Mouse (Mus musculus): ENCODE results near the gene Vopp1. TPM values are rescaled to one million over a fixed set of nuclear protein-coding genes. Genes with fewer than 3 reads are reported as not detected.

Vopp1 gene
- polyA plus RNA-seq, 1 experiment from 2014 or later = 114 TPM

GRCm38 (mm10) chr6:57770467-57771190, 54.3 kb downstream of the Vopp1 start:
- H3K9ac ChIP-seq = no peak overlapping the region
- ATAC-seq = no peak
- no peaks in the 10 kb centered on the region for H3K9me3 ChIP-seq (replicated peaks)
- H3K4me3 ChIP-seq = no peak overlapping the region
- H3K4me2 ChIP-seq = no peak overlapping the region
- H3K36me3 ChIP-seq (ENCODE audit: poor library complexity, severe bottlenecking) = peaks cover 34% of the 10 kb centered on the region; the same call in 1 of the 2 replicates
- no peak overlapping the region for H3K27ac ChIP-seq
- H3K4me1 ChIP-seq = no peaks in the 10 kb centered on the region
- no peaks in the 10 kb centered on the region for H3K27me3 ChIP-seq
- WGBS = 97% methylated on average over 1 of the region's 1 CpGs

- Histone ChIP-seq H3K4me2 (no peak overlapping the region), H3K4me1 (0 out of 2 replicates have a peak, but pooled peaks cover 6% of the 10 kb centered on the region), H3K9ac (no peak overlapping the region), H3K4me3 (no peak overlapping the region), H3K27ac (no peak overlapping the region), H3K27me3 (no peaks in the 10 kb centered on the region), H3K36me3 (ENCODE audit: poor library complexity, severe bottlenecking) (peaks cover 28% of the 10 kb centered on the region; the same call in 1 of the 2 replicates), H3K9me3 (replicated peaks) (no peaks in the 10 kb centered on the region)
- 94% methylated on average over 7 of the region's 7 CpGs for WGBS
- no peak for ATAC-seq
Observed at GRCm38 (mm10) chr6:57768948-57769525, 55.9 kb downstream of the Vopp1 start.

GRCm38 (mm10) chr6:57767112-57767868, 57.7 kb downstream of the Vopp1 start:
- H3K4me2 ChIP-seq = no peak overlapping the region
- H3K36me3 ChIP-seq (ENCODE audit: poor library complexity, severe bottlenecking) = peaks cover 16% of the 10 kb centered on the region
- no peak for ATAC-seq
- H3K27ac ChIP-seq = no peak overlapping the region
- no peaks in the 10 kb centered on the region for H3K27me3 ChIP-seq
- no peaks in the 10 kb centered on the region for H3K9me3 ChIP-seq (replicated peaks)
- 90% methylated on average over 8 of the region's 8 CpGs for WGBS
- H3K4me3 ChIP-seq = no peak overlapping the region
- H3K4me1 ChIP-seq = 0 out of 2 replicates have a peak, but pooled peaks cover 6% of the 10 kb centered on the region
- H3K9ac ChIP-seq = no peak overlapping the region

GRCm38 (mm10) chr6:57766287-57766686, 58.7 kb downstream of the Vopp1 start:
- H3K27ac ChIP-seq = no peak overlapping the region
- no peaks in the 10 kb centered on the region for H3K9me3 ChIP-seq (replicated peaks)
- no peak overlapping the region for H3K4me2 ChIP-seq
- H3K27me3 ChIP-seq = no peaks in the 10 kb centered on the region
- no peak overlapping the region for H3K9ac ChIP-seq
- no peak overlapping the region for H3K4me3 ChIP-seq
- 96% methylated on average over 1 of the region's 1 CpGs for WGBS
- H3K4me1 ChIP-seq = 0 out of 2 replicates have a peak, but pooled peaks cover 6% of the 10 kb centered on the region
- no peak for ATAC-seq
- H3K36me3 ChIP-seq (ENCODE audit: poor library complexity, severe bottlenecking) = peaks cover 20% of the 10 kb centered on the region

- H3K4me3 ChIP-seq = no peak overlapping the region
- H3K9me3 ChIP-seq (replicated peaks) = no peaks in the 10 kb centered on the region
- peaks cover 24% of the 10 kb centered on the region for H3K36me3 ChIP-seq (ENCODE audit: poor library complexity, severe bottlenecking)
- H3K27me3 ChIP-seq = no peaks in the 10 kb centered on the region
- H3K9ac ChIP-seq = no peak overlapping the region
- H3K4me1 ChIP-seq = 0 out of 2 replicates have a peak, but pooled peaks cover 6% of the 10 kb centered on the region
- H3K4me2 ChIP-seq = no peak overlapping the region
- no peak for ATAC-seq
- 67% methylated on average over 3 of the region's 3 CpGs for WGBS
- H3K27ac ChIP-seq = no peak overlapping the region
Observed at GRCm38 (mm10) chr6:57765095-57765878, 59.7 kb downstream of the Vopp1 start.

GRCm38 (mm10) chr6:57763054-57763453, 61.9 kb downstream of the Vopp1 start:
- no peak overlapping the region for H3K4me3 ChIP-seq
- ATAC-seq = no peak
- H3K9me3 ChIP-seq (replicated peaks) = no peaks in the 10 kb centered on the region
- no peak overlapping the region for H3K9ac ChIP-seq
- no peak overlapping the region for H3K4me2 ChIP-seq
- peaks cover 28% of the 10 kb centered on the region for H3K36me3 ChIP-seq (ENCODE audit: poor library complexity, severe bottlenecking)
- no peak overlapping the region for H3K27ac ChIP-seq
- H3K27me3 ChIP-seq = no peaks in the 10 kb centered on the region
- 0 out of 2 replicates have a peak, but pooled peaks cover 6% of the 10 kb centered on the region for H3K4me1 ChIP-seq

GRCm38 (mm10) chr6:57753962-57754759, 70.8 kb downstream of the Vopp1 start:
- Histone ChIP-seq H3K4me1 (no peaks in the 10 kb centered on the region), H3K4me3 (no peak overlapping the region), H3K9me3 (replicated peaks) (no peaks in the 10 kb centered on the region), H3K4me2 (no peak overlapping the region), H3K27me3 (no peaks in the 10 kb centered on the region), H3K27ac (no peak overlapping the region), H3K36me3 (ENCODE audit: poor library complexity, severe bottlenecking) (peaks cover 49% of the 10 kb centered on the region), H3K9ac (no peak overlapping the region)
- ATAC-seq = no peak
- WGBS = 97% methylated on average over 9 of the region's 9 CpGs

GRCm38 (mm10) chr6:57745748-57746129, 79.2 kb downstream of the Vopp1 start:
- ATAC-seq = no peak
- Histone ChIP-seq H3K4me3 (no peak overlapping the region), H3K36me3 (ENCODE audit: poor library complexity, severe bottlenecking) (0 out of 2 replicates have a peak, but pooled peaks cover 4% of the 10 kb centered on the region), H3K9me3 (replicated peaks) (no peaks in the 10 kb centered on the region), H3K27me3 (no peaks in the 10 kb centered on the region), H3K4me1 (no peaks in the 10 kb centered on the region), H3K27ac (no peak overlapping the region), H3K9ac (no peak overlapping the region), H3K4me2 (no peak overlapping the region)
- 95% methylated on average over 2 of the region's 2 CpGs for WGBS

- Histone ChIP-seq H3K4me3 (no peak overlapping the region), H3K9ac (no peak overlapping the region), H3K27ac (no peak overlapping the region), H3K9me3 (replicated peaks) (no peaks in the 10 kb centered on the region), H3K4me2 (no peak overlapping the region), H3K27me3 (no peaks in the 10 kb centered on the region), H3K4me1 (no peaks in the 10 kb centered on the region), H3K36me3 (ENCODE audit: poor library complexity, severe bottlenecking) (peaks cover 6% of the 10 kb centered on the region; the same call in 1 of the 2 replicates)
- 93% methylated on average over 4 of the region's 4 CpGs for WGBS
- no peak for ATAC-seq
Observed at GRCm38 (mm10) chr6:57744974-57745747, 79.8 kb downstream of the Vopp1 start.

GRCm38 (mm10) chr6:57744123-57744522, 80.8 kb downstream of the Vopp1 start:
- Histone ChIP-seq H3K36me3 (ENCODE audit: poor library complexity, severe bottlenecking) (peaks cover 7% of the 10 kb centered on the region; the same call in 1 of the 2 replicates), H3K4me2 (no peak overlapping the region), H3K9me3 (replicated peaks) (no peaks in the 10 kb centered on the region), H3K4me1 (no peaks in the 10 kb centered on the region), H3K27me3 (no peaks in the 10 kb centered on the region), H3K9ac (no peak overlapping the region), H3K27ac (no peak overlapping the region), H3K4me3 (no peak overlapping the region)
- peak; percentile 24; the same call in 1 of the 2 replicates for ATAC-seq
- WGBS = 98% methylated on average over 2 of the region's 2 CpGs

Data from forebrain, embryonic 13.5 days (tissue).